Mouse (Mus musculus) embryonic fibroblast, embryonic 13.5 days (primary cell): Measurements from ENCODE around the gene Gm20425.

Source experiments
- CTCF ChIP-seq: IDR thresholded peaks from 2 replicates; pipeline ENCODE4 v1.5.1; 2011; ENCODE audit warnings: mild to moderate bottlenecking, control low read depth, low read length, moderate library complexity, borderline replicate concordance; ENCODE audit not compliant: insufficient read depth
- POLR2A ChIP-seq: IDR thresholded peaks from 2 replicates; pipeline ENCODE4 v1.6.1; 2011; ENCODE audit warnings: low read depth, mild to moderate bottlenecking, control low read depth, low read length, moderate library complexity

- no peak for TF ChIP-seq CTCF
- TF ChIP-seq POLR2A: no peak
These were observed 1.6 kb downstream of the Gm20425 start for GRCm38 (mm10) chr9:103228370-103229003.
